Mouse (Mus musculus): Measurements from ENCODE around the gene Hoxc12.

Hoxc12 gene

GRCm38 (mm10) chr15:102939256-102940155 is 2.9 kb downstream of the Hoxc12 start:
- no peak for DNase-seq

GRCm38 (mm10) chr15:102942739-102943467 is 6.3 kb downstream of the Hoxc12 start:
- no peak for DNase-seq

- no peak for DNase-seq
Measured at GRCm38 (mm10) chr15:102943468-102943813, 6.9 kb downstream of the Hoxc12 start.

GRCm38 (mm10) chr15:102945185-102946077 is 8.9 kb downstream of the Hoxc12 start:
- DNase-seq: no peak

- DNase-seq: no peak
Measured at GRCm38 (mm10) chr15:102947276-102947675, 10.7 kb downstream of the Hoxc12 start.

- DNase-seq: peak; percentile 39 to 50
Measured at GRCm38 (mm10) chr15:102948842-102949241, 12.3 kb downstream of the Hoxc12 start.

GRCm38 (mm10) chr15:102949696-102950095 is 13.1 kb downstream of the Hoxc12 start:
- no peak for DNase-seq

GRCm38 (mm10) chr15:102950877-102951276 is 14.3 kb downstream of the Hoxc12 start:
- DNase-seq: no peak

GRCm38 (mm10) chr15:102953561-102953960 is 17.0 kb downstream of the Hoxc12 start:
- DNase-seq: no peak

GRCm38 (mm10) chr15:102954192-102955006 is 17.8 kb downstream of the Hoxc12 start, which contains the start of gene Hoxc11:
Hoxc11 (plus strand) TSS chr15:102954427.
- no peak for DNase-seq

- DNase-seq: no peak
Measured at GRCm38 (mm10) chr15:102955007-102955382, 18.4 kb downstream of the Hoxc12 start.

- DNase-seq: no peak
Measured at GRCm38 (mm10) chr15:102955833-102956640, 19.5 kb downstream of the Hoxc12 start.

GRCm38 (mm10) chr15:102956906-102957305 is 20.3 kb downstream of the Hoxc12 start:
- DNase-seq: no peak

- DNase-seq: no peak
Measured at GRCm38 (mm10) chr15:102959663-102960191, 23.2 kb downstream of the Hoxc12 start.

- DNase-seq: no peak
Measured at GRCm38 (mm10) chr15:102961728-102962127, 25.2 kb downstream of the Hoxc12 start.

GRCm38 (mm10) chr15:102962492-102962891 is 25.9 kb downstream of the Hoxc12 start:
- DNase-seq: no peak

- no peak for DNase-seq
Measured at GRCm38 (mm10) chr15:102963259-102963658, 26.7 kb downstream of the Hoxc12 start.

GRCm38 (mm10) chr15:102963671-102964640 is 27.4 kb downstream of the Hoxc12 start:
- DNase-seq: no peak

Data from cerebellum, postnatal 14 days (tissue).